Mouse (Mus musculus) frontal cortex, adult (tissue): ENCODE data around the gene Rem1.
"Not testable (repeated sequence)": the region's sequence is repeated elsewhere in the genome, so short reads cannot be mapped to it uniquely, and the experiment has no call there.

Source experiments
- ATAC-seq: cut with Nextera tagmentation; 2 replicates; pipeline ENCODE4 v1.9.2; 2017; ENCODE audit warnings: mild to moderate bottlenecking, moderate library complexity, mixed read lengths; ENCODE audit not compliant: low TSS enrichment

Gene Rem1

DNA sequence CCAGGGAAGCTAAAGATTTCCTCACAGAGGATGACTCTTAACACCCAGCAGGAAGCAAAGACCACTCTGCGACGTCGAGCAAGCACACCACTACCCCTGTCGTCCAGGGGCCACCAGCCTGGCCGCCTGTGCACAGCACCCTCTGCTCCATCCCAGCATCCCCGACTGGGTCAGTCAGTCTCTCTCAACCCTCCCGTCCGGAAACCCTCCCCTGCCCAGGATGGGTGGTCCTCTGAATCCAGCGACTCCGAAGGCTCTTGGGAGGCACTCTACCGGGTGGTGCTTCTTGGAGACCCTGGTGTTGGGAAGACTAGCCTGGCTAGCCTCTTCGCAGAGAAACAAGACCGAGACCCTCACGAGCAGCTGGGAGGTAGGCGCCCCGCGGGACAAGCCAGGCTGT lies 1.3 kb downstream of the Rem1 start:
- no peak for ATAC-seq

DNA sequence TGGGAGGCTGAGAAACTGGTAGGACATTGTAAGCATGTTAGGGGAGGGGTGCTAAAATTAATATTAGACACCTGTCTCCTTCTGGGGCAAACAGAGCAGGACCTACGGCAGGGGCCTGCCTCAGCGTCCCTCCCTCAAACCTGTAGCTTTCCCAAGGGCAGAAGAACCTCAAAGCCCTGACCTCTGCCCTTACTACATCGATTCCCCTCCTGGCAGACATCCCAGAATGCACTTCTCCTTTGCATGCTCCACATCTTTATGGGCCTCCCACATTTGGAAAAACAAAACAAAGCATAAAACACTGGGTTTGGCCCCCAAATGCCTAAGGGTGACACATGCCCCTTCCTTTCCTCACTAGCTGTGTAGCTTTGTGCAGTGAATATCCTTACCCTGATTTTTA lies 2.5 kb downstream of the Rem1 start:
- no peak for ATAC-seq

DNA sequence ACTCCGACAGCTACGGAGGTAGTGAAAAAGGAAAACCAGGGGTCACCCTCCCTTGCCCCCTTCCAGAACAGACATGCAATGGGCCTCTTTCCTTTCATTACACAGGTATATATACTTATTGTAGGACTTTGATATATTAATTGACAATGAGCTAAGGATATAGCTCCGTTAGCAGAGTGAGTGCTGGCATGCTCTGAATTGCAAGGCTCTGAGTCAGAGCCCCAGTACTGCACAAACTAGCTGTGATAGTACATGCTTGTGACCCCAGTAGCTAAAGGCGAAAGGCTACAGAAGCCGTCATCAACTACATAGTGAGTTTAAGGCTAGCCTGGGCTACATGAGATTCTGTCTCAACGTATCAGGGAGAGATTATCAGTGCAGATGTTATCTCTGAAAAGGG lies 3.2 kb downstream of the Rem1 start:
- no peak for ATAC-seq

DNA sequence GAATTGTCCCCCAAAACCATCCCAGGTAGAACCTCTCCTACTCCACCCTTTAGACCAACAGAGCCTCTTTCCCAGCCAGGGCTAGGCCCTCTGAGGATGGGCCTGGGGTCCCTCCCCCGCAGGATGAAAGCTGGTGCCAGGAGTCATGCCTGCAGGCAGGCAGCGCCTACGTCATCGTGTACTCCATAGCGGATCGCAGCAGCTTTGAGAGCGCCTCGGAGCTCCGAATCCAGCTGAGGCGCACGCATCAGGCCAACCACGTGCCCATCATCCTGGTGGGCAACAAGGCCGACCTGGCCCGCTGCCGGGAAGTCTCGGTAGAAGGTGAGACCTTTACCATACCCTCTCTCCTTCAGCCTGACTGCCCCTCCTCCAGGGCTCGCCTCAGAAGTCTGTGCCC lies 6.6 kb downstream of the Rem1 start:
- no peak; the same call in 1 of the 2 replicates for ATAC-seq

DNA sequence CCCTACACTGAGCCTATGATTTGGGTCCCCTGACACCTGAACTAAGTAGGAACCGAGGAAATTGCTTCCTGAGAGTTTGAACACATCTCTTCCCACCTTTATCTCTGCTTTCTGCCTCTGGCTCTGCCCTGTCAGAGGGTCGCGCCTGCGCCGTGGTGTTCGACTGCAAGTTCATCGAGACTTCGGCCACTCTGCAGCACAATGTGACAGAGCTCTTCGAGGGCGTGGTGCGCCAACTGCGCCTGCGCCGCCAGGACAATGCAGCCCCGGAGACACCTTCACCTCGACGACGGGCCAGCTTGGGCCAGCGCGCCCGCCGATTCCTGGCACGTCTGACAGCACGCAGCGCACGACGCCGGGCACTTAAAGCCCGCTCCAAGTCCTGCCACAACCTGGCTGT lies 7.6 kb downstream of the Rem1 start:
- ATAC-seq: no peak

DNA sequence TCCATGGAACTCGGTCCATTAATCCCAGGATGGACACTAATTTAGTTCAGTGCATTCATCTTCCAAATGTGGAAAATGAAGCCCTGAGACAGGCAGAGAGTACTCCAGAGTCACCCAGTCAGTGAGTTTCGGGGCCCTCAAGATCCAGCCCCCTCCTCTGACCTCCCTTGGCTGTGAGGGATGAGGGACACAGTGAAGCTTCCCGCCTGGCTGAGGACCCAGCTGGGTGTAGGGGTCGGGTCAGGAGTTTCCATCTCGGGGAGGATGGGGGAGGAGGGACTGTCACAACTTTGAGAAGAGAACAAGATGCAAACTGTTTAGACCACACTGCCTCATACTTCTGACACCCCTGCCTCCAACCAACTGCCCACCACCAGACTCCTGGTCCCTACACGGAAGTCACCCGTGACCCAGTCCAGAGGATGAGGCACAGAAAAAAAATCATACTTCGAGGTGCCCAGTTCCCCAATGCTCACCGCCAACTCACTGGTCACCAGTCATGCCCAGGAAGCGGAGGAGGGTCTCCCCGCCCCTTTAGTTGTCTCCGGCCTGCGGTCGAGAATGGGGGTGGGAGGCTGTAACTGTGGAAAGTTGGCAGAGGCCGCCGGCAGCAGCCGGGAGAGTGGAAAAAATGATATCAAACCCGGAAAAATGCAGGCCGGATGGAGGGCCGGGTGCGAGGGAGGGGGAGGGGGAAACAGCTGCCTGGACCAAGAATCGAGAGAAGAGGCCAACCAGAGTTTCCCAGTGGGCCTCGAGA lies 9.7 kb downstream of the Rem1 start:
- ATAC-seq: no peak

DNA sequence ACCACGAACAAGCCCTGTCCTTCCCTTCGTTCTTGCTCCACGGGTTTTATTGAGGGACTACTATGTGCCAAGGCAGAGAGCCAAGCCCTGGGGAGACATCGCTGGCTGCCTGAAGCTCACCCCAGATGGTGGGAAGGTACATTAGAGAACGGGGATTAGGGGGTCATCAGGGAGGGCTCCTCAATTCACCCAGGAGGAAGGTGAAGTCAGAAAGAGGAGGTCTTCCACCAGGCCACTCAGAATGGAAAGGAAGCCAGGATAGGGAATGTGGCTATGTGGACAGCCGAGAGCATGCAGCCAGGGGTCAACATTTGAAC lies 10.2 kb downstream of the Rem1 start:
- no peak for ATAC-seq

DNA sequence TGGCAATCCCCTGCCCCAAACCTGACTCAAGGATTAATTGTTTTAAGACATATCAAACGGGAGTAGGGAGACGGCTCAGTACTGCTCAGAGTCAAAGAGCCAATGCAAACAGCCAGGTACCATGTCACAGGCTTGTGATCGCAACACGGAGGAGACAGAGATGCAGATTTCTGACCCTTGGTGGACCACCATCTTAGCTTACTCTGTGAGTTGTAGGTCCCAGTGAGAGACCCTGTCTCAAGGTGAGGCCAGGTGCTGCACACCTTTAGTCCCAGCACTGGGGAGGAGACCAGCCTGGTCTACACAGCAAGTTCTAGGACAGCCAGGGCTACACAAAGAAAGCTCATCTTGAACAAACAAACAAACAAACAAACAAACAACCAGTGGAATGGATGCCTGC lies 10.6 kb downstream of the Rem1 start:
- no peak for ATAC-seq

DNA sequence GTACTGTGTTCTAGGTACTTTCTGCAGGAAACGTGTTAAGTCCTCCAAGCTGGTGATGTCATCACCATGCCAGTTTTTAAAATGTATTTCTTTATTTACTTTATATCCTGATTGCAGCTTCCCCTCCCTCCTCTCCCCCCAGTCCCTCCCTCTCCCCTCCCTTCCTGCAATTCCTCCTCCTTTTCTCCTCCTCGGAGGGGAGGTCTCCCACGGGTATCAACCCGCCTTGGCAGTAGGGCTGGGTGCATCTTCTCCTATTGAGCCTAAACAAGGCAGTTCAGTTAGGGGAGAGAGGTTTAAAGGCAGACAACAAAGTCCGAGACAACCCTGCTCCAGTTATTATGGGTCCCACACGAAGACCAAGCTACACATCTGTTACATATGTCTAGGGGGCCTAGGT lies 12.1 kb downstream of the Rem1 start:
- ATAC-seq: no peak

DNA sequence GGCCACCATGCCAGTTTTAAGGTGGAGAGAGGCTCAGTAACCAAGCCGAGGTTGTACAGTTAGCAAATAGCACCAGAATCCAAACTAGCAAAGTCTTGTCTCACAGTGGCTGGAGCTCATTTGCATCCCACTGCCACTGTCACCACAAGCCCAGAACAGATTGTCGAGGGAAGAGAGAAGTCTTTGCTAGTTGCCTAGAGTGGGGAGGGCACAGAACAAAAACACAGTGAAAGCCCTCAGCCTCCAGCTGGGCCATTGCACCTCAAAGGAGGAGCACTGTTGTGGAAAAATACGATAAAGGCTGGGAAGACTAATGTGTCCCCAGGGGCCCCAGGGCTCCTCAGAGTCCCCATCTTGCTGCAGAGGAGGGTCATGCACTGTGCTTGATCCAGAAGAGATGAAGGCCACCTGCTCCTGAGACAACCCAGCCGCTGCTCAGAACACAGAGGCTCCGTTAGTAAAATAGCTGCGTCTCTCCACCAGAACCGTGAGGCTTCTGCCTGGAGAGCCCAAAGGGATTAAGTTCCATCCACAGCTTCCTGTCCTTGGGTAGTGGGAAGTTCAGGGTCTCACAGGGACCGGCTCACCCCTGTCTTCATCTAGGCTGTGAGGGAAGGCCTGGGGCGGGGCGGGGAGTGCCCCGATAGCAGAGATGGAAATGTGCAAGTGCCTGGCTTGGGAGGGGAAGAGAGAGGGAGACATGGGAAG lies 12.8 kb downstream of the Rem1 start:
- no peak for ATAC-seq

DNA sequence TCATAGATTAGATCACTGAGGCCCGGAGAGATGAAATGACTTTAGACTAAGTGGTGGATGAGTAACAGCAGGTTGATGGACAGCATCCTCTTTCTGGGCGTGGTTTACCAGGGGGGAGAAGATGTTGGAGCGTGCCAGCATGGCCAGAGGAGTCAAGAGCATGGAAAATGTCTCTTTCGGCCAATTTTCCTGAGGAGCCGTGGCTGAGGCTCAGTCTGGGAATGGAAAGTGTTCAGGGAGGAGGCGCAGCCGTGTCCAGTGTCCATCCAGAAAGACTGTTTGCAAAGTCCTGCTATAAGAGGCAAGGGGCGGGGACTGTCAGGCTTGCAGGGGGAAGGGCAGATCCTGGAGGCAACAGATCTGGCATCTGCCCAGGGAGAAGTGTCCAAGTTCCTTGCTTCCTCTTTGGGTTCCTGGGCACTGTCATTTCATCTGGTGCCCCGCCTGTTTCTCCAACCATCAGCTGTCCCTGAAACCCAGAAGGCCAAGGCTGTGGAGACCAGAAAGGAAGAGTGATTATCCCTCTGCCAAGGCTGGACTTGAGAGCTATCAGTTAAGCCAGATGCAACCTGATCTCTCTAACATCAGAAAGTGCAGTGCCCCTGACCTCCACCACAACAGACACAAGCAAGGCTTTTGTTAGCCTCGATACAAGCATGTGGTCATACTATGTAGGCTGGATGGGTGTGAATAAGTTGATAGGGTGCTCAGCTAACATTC lies 26.3 kb downstream of the Rem1 start:
- ATAC-seq: no peak

DNA sequence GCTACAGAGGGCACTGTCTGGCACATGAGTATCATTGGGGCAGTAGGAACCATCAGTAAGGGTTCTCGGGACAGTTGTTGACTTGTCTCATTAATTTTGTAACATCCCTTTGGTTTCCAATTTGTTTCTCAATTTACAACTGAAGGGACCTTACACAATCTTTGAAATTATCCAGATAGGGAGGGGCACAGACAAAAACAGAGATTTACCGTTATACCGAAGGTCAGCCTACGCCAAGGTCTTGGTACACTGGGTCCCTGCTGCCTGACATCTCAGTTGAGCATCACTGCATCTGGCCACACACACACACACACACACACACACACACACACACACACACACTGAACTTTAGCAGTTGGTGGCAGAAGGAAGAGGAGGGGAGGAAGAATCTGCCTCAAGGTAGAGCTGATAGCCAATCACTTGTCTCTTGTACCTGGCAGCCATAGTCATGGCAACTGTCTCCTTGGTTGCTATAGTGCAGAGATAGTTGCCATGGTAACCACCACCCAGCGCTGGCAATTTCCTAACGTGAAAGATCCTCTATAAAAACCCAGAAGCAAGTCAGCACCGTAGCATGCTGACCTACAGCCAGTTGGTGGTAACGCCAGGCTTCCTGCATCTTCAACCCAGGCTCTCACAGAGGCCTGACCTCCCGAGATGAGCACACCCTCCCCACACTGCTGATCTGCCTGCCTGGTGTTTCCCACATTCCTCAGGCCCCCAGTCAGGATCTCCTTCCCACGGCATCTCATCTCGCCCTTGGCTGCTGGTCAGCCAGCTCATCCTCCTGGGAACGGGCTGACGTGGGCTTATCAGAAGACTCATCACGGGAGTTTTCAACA lies 27.3 kb downstream of the Rem1 start:
- peak; percentile 98 for ATAC-seq

DNA sequence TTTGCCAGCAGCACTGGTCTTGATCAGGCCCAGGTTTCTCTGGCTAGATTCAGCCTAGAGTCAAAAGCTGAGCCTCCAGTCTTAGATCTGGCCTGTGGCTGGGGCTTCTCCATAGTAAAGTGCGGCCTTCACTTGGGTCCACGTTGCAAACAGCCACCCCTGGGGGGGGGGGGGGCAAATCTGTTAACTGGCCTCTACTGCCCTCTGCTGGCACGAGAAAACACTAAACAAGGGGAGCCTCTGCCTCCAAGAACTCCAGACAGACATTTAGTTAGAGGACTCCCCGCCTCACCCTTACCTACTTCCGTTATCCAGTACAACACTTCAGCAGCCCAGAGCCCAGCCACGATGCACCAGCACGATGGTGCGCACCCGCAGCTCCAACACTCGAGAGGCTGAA lies 30.6 kb downstream of the Rem1 start:
- ATAC-seq: no peak

DNA sequence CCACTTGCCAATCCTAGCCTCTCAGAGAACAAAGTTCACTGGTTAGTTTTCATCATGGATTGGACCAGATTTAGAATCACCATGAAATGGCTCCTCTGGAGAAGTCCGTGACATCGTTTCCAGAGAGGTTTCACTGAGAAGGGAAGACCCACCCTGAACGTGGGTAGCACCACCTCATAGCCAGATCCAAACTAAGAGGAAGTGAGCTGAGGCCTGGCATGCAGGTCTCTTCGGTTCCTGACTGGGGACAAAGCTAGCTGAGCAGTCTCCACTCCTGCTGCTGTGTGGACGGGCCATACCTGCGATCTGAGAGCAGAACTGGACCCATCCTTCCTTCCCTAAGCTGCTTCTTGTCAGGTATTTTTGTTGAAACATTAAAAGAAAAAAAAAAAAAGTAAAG lies 34.4 kb downstream of the Rem1 start:
- no peak for ATAC-seq

DNA sequence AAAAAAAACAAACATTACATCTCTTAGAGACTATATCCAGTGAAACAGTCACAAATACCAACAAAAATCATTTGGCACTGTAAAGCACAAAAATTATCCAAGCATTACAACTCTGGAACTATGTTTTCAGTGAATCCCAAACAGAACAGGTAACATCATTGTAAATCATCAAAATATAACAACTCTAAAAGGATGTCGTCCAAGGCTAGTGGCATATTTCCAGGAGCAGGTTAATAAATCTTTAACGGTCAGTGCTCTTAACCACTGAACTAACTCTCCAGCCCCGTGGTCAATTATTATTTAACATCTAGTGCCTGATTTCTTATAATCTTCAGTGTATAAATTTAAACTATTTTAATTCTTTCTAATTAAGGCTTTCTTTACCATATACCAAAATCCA lies 39.4 kb downstream of the Rem1 start:
- ATAC-seq: not testable (repeated sequence)

DNA sequence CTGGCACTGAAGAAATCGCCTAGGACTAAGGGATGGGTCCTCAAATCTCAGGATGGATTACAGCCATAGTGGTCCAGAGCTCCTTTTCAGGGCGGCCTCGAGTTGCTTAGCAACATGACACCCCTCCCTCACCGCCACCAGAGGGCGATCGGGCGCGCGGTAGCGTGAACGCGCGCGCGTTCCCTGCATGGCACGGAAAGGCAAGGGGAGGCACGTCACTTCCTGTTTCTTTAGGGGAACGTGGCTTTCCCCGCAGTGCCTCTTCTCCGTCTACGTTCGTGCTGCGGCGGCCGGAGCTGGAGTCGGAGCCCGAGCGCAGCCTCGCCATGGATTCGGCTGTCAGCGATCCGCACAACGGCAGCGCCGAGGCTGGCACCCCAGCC lies 42.5 kb downstream of the Rem1 start, which contains the start of gene H13:
Gene H13 (plus strand): TSS at position 206 of the 383 bp plus-strand sequence.
- ATAC-seq: peak; percentile 82

DNA sequence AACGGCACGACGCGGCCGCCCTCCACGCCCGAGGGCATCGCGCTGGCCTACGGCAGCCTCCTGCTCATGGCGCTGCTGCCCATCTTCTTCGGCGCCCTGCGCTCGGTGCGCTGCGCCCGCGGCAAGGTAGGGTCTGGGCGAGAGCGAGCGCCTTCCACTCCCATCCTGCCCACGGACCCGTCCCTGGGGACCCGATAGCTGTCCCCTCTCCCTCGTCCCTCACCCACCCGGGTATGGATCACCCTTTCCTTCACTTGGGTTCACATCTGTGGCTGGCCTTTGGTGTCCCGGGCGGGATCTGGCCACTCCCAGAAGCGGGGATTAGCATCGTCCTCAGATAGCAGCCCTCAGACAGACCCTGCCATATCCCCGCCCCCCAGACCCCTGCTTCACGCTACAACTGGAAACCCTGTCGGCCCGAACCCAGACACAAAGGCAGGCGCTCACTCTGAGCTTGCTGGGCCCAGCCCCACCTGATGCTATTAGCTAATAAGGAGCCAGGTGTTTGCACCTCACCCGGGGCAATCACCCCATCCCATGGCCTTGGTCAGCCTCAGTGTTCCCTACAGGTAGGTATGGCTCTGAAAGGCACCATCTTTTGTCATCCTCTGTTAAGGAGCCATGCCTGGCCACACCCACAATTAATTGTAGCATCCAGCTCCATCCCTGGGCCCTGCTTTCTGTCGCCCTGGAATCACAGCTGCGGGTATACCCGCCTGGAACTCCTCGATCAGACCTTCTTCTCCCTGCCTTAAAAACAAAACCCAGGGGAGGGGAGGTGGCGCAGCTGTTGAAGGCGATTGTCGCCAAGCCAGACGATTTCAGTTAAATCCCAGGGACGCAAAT lies 43.1 kb downstream of the Rem1 start:
- ATAC-seq: peak; percentile 39

DNA sequence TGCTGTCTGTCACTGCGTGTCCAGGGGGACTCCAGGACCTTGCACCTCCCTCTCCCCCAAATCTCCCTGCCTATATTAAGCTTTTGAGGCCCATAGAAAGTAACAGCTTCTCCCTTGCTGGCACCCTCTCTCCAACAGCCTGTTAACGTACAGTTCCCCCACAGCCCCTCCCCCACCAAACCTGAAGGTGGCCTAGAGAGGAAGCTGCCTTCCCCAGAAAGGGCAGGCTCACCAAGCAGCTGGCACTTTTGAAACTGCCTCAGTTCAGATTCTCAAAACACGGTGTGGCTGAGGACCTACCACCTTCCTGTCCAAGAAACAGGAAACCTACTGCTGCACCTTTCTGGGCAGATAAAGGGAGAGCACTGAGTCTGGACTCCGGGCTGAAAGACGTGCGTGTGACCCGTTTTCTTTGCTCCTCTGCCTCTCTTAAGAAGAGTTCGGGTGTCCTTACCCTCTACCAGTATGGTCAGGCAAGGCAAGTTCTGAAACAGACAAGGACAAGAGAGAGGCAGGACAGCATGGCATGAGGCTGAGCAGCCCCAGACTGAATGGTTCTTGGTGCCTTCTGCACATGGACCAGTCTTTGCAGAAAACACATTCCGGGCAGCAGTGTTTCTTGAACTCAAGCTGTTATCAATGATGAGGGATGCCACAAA lies 44.4 kb downstream of the Rem1 start:
- no peak for ATAC-seq

DNA sequence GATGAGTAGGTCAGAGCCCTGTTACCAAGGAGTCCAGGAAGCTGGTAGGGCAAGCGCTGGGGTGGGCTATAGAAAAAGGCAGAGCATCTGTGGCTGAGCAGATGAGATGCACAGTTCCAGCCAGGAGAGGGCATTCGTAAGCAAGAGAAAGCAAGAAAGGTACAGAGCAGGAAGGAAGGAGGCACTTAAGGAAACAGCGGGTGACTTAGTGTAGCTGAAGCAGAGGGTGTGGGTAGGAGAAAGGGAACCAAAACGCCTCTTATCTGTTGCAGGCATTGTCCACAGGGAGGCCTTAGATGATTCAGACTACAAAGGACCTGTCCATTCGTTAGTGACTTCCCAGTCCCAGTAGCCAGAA lies 44.9 kb downstream of the Rem1 start:
- peak; percentile 78 for ATAC-seq

DNA sequence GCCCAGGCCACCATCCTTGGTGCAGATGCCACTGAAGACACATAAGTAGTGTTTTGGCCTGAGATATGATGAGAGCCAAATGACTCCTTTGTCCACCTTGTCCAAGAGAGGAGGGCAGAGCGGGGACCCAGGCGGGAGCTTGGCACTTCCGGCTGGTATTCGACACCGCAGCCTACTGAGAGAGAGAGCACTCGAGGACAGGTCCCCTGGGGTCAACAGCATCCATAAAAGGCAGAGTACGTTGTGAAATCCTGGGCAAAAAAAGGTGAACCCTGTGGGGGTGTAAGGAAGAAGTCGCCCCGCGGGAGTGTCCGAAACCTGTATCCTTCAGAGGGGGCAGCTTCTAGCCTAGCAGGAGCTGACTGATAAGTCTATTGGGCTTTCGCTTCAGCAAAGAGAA lies 45.4 kb downstream of the Rem1 start:
- ATAC-seq: no peak

DNA sequence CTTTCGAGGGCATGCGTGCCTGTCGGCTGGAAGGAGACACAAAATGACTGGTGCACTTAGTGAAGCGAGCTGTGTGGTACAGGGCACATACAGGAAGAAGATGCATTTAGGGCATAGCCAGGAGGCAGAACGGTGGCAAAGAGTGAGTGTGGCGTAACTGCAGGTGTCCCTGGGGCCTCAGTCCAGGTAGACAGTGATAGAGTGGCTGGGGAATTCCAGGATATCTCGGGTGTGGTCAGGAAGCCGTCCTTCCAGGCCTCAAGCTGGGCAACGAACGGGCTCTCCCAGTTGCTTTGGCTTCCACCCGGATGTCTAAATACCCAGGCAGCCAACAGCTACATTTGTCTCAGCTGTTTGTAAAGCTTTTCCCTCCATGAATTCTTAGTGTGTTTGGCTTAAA lies 47.4 kb downstream of the Rem1 start:
- ATAC-seq: no peak
